Mouse (Mus musculus) right cerebral cortex, postnatal 4 days (tissue): Measurements from ENCODE around the gene Tbc1d20.

Source experiments
- DNase-seq: peaks from one replicate; pipeline ENCODE4 v3.0.0-alpha.2; 2022

Tbc1d20 gene

GRCm38 (mm10) chr2:152360271-152360775 is 66.7 kb downstream of the Tbc1d20 start:
- DNase-seq, result no peak

GRCm38 (mm10) chr2:152361193-152361592 is 67.6 kb downstream of the Tbc1d20 start:
- DNase-seq, result no peak
